Mouse (Mus musculus) midbrain, embryonic 10.5 days (tissue): Measurements from ENCODE around the gene Mindy4. TPM values are rescaled to one million over a fixed set of nuclear protein-coding genes. Genes with fewer than 3 reads are reported as not detected.

ENCODE experiments used
- DNase-seq: peaks from one replicate; pipeline ENCODE4 v3.0.0-alpha.2; 2017; ENCODE audit warnings: low spot score
- H3K27ac ChIP-seq: fragments of 300-500 bp; sonication (generic); replicated peaks from 2 replicates; pipeline ENCODE4 v1.5.1; 2016; ENCODE audit warnings: mild to moderate bottlenecking
- H3K27me3 ChIP-seq: fragments of 300-500 bp; sonication (generic); 2 replicates; pipeline ENCODE4 v1.6.1; 2016; ENCODE audit warnings: low read depth, mild to moderate bottlenecking; ENCODE audit not compliant: poor library complexity, severe bottlenecking
- H3K36me3 ChIP-seq: fragments of 300-500 bp; sonication (generic); 2 replicates; pipeline ENCODE4 v1.6.1; 2016; ENCODE audit warnings: mild to moderate bottlenecking, moderate library complexity
- H3K4me1 ChIP-seq: fragments of 300-500 bp; sonication (generic); 2 replicates; pipeline ENCODE4 v1.6.1; 2016
- H3K4me3 ChIP-seq: fragments of 300-500 bp; sonication (generic); 2 replicates; pipeline ENCODE4 v1.5.1; 2016; ENCODE audit warnings: mild to moderate bottlenecking, moderate library complexity
- H3K9me3 ChIP-seq: fragments of 300-500 bp; sonication (generic); replicated peaks from 2 replicates; pipeline ENCODE4 v1.6.1; 2016; ENCODE audit warnings: mild to moderate bottlenecking
- WGBS: fragments of 180-500 bp; shearing (Covaris S2); methylation state at CpG from one replicate; pipeline ENCODE4 v1.1.7; 2016; 5-methylcytosine and 5-hydroxymethylcytosine counted together
- polyA plus RNA-seq: library from polyadenylated mRNA; unstranded; fragments of >200 nt; fragmentation: Nextera tagmentation; extraction: Ambion mirVana; gene quantifications from 2 replicates; pipeline ENCODE4 v1.2.1, GENCODE M21; 2016

The Mindy4 gene
- polyA plus RNA-seq, 1 experiment from 2014 or later, result 23.3 TPM

DNA sequence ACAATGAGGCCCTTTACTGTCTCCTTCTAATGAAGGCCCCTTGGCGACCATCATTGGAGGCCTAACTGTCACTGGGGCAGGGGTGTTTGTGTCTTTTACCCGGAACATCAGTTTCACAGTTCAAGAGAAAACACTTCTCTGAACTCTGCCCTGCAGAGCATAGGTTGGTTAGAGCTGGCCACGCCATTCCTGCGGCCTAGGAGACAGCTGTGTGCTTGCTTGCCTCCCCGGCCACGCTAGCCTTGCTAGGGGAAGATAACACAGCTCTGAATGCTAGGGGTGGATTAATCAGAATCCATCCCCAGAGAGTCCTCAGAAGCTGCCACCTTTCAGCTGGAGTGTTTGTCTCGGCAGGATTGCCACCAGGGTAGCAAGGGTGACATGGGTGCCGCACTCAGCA is 96.3 kb downstream of the Mindy4 start:
- H3K4me1 ChIP-seq, result no peaks in the 10 kb centered on the region
- no peak for DNase-seq
- no peaks in the 10 kb centered on the region for H3K9me3 ChIP-seq
- 87% methylated on average over 8 of the region's 8 CpGs for WGBS
- H3K27me3 ChIP-seq, result no peaks in the 10 kb centered on the region
- no peak overlapping the region for H3K4me3 ChIP-seq
- no peak overlapping the region for H3K27ac ChIP-seq
- H3K36me3 ChIP-seq, result peaks cover 89% of the 10 kb centered on the region

DNA sequence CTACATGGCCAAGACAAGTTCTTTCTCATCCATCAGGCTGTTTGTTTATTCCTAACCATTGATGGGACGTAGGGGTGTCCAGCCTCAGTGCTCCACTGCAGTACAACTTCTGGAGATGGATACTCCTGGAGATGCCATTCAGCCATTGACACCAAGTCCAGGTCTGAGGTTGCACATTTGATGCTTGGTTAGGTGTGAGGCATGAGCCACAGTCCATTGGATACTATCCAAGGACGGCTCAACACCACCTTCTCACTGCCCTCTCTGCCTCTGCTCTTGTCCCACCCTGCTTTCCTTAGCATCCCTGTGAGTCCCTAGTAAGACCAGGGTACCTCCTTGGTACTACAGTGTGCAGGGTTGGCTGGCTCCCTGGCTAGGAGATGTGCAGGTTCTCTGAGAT is 96.7 kb downstream of the Mindy4 start:
- Histone ChIP-seq H3K4me3 (no peak overlapping the region), H3K4me1 (no peaks in the 10 kb centered on the region), H3K36me3 (peaks cover 86% of the 10 kb centered on the region), H3K27ac (no peak overlapping the region), H3K9me3 (no peaks in the 10 kb centered on the region), H3K27me3 (no peaks in the 10 kb centered on the region)
- WGBS, result 86% methylated on average over 2 of the region's 2 CpGs
- no peak for DNase-seq

GRCm38 (mm10) chr6:55300704-55301103 is 97.5 kb downstream of the Mindy4 start:
- WGBS, result 92% methylated on average over 11 of the region's 11 CpGs
- no peaks in the 10 kb centered on the region for H3K9me3 ChIP-seq
- H3K27ac ChIP-seq, result no peak overlapping the region
- peaks cover 79% of the 10 kb centered on the region for H3K36me3 ChIP-seq
- no peaks in the 10 kb centered on the region for H3K27me3 ChIP-seq
- no peak overlapping the region for H3K4me3 ChIP-seq
- no peak for DNase-seq
- H3K4me1 ChIP-seq, result peaks cover 5% of the 10 kb centered on the region; the same call in 1 of the 2 replicates

- no peak for DNase-seq
- Histone ChIP-seq H3K4me1 (peaks cover 22% of the 10 kb centered on the region), H3K36me3 (peaks cover 46% of the 10 kb centered on the region), H3K27ac (peak overlapping the region; percentile 25; the same call in 1 of the 2 replicates), H3K4me3 (no peak overlapping the region), H3K27me3 (no peaks in the 10 kb centered on the region), H3K9me3 (no peaks in the 10 kb centered on the region)
- 50% methylated on average over 2 of the region's 2 CpGs for WGBS
These were observed 107.0 kb downstream of the Mindy4 start for GRCm38 (mm10) chr6:55310179-55310578.

- H3K27me3 ChIP-seq, result no peaks in the 10 kb centered on the region
- H3K4me3 ChIP-seq, result no peak overlapping the region
- no peaks in the 10 kb centered on the region for H3K9me3 ChIP-seq
- 75% methylated on average over 5 of the region's 5 CpGs for WGBS
- no peak overlapping the region; the same call in 1 of the 2 replicates for H3K27ac ChIP-seq
- H3K4me1 ChIP-seq, result peaks cover 15% of the 10 kb centered on the region
- DNase-seq, result no peak
- H3K36me3 ChIP-seq, result peaks cover 46% of the 10 kb centered on the region
These were observed 108.8 kb downstream of the Mindy4 start for GRCm38 (mm10) chr6:55311962-55312361.

- Histone ChIP-seq H3K4me3 (no peak overlapping the region), H3K9me3 (no peaks in the 10 kb centered on the region), H3K27me3 (no peaks in the 10 kb centered on the region), H3K4me1 (peaks cover 15% of the 10 kb centered on the region), H3K36me3 (peaks cover 51% of the 10 kb centered on the region), H3K27ac (no peak overlapping the region)
- WGBS, result 94% methylated on average over 4 of the region's 4 CpGs
- DNase-seq, result no peak
These were observed 110.7 kb downstream of the Mindy4 start for GRCm38 (mm10) chr6:55313893-55314292.

- Histone ChIP-seq H3K27me3 (no peaks in the 10 kb centered on the region), H3K36me3 (peaks cover 50% of the 10 kb centered on the region), H3K27ac (no peak overlapping the region), H3K9me3 (no peaks in the 10 kb centered on the region), H3K4me1 (peaks cover 19% of the 10 kb centered on the region), H3K4me3 (no peak overlapping the region)
- no peak for DNase-seq
- 92% methylated on average over 8 of the region's 8 CpGs for WGBS
These were observed 111.4 kb downstream of the Mindy4 start for GRCm38 (mm10) chr6:55314628-55315027.

DNA sequence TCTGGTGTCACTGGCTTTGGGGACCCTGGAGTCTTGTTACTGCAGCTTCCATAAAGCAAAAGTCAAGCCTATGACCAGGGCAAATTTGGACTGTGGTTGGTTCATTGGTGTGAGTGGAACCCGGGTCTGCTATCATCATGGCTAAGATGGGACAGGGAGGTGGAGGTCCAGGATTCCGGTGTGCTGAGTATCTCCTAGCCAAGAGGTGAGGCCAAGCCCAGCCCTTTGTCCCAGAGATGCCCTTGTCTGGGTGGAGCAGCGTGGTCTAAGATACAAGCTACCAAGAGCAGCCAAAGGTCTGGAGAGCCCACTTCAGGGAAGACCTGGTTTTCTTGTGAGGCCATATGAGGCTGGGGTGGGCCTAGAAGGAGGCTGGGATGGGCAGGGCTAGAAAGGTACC is 115.4 kb downstream of the Mindy4 start:
- no peak for DNase-seq
- H3K4me3 ChIP-seq, result no peak overlapping the region
- 0 out of 2 replicates have a peak, but pooled peaks cover 4% of the 10 kb centered on the region for H3K4me1 ChIP-seq
- H3K27ac ChIP-seq, result no peak overlapping the region
- 89% methylated on average over 3 of the region's 3 CpGs for WGBS
- no peaks in the 10 kb centered on the region for H3K27me3 ChIP-seq
- H3K36me3 ChIP-seq, result peaks cover 21% of the 10 kb centered on the region
- H3K9me3 ChIP-seq, result no peaks in the 10 kb centered on the region

DNA sequence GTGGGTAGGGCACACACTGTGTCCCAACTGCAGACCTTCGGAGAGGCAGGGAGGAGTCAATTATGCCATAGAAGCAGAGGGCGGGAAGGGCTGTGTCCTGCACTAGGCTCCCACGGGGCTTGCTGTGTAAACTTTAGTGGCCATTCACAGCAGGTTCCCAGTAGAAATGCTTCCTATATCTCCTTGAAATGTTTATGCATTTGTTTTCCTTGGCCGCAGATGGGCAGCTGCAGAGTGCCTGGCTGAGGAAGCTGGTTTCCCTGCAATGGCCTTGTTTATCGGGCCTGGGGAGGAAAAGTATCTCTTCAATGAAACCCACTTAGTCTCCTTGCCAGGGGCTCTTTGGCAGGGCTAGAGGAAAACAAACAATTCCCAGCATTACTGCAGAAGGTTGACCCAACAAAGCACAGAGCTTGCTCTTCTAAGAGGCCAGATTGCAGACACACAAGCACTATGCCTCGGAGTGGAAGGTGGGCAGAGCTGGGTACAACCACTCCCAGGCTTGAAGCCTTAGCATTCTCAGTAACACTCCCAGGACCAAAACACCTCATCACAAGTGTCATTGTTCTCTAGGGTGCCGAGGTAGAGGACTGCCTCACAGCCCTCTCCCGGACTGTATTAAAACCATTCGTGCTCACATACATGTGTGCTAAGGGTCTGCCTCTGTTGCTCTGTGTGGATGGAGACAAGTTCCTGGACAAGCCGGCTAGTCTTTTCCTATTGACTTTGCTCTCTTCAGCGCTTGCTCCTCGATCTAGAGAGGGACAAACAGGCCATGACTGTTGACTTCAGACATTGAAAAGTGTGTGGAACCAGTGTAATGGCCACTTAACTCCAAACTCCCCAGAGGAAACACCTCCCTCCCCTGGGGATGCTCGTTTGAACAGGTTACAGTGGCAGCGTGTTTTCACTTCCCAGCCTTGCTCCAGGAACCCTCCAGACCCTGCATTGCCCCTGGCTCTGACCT is 116.7 kb downstream of the Mindy4 start:
- 80% methylated on average over 14 of the region's 14 CpGs for WGBS
- Histone ChIP-seq H3K9me3 (no peaks in the 10 kb centered on the region), H3K4me1 (peaks cover 6% of the 10 kb centered on the region), H3K4me3 (no peak overlapping the region), H3K27ac (no peak overlapping the region; the same call in 1 of the 2 replicates), H3K27me3 (no peaks in the 10 kb centered on the region), H3K36me3 (peaks cover 19% of the 10 kb centered on the region)
- DNase-seq, result no peak

- Histone ChIP-seq H3K27me3 (no peaks in the 10 kb centered on the region), H3K27ac (peak overlapping the region; percentile 13; the same call in 1 of the 2 replicates), H3K36me3 (peaks cover 19% of the 10 kb centered on the region), H3K4me1 (peaks cover 11% of the 10 kb centered on the region), H3K4me3 (no peak overlapping the region), H3K9me3 (no peaks in the 10 kb centered on the region)
- WGBS, result 84% methylated on average over 4 of the region's 4 CpGs
- no peak for DNase-seq
These were observed 117.7 kb downstream of the Mindy4 start for GRCm38 (mm10) chr6:55320894-55321293.

- Histone ChIP-seq H3K27ac (no peak overlapping the region), H3K4me1 (peaks cover 11% of the 10 kb centered on the region), H3K27me3 (no peaks in the 10 kb centered on the region; the same call in 1 of the 2 replicates), H3K4me3 (no peak overlapping the region), H3K9me3 (no peaks in the 10 kb centered on the region), H3K36me3 (peaks cover 19% of the 10 kb centered on the region)
- WGBS, result 80% methylated on average over 6 of the region's 6 CpGs
- no peak for DNase-seq
These were observed 118.3 kb downstream of the Mindy4 start for GRCm38 (mm10) chr6:55321518-55321917.

DNA sequence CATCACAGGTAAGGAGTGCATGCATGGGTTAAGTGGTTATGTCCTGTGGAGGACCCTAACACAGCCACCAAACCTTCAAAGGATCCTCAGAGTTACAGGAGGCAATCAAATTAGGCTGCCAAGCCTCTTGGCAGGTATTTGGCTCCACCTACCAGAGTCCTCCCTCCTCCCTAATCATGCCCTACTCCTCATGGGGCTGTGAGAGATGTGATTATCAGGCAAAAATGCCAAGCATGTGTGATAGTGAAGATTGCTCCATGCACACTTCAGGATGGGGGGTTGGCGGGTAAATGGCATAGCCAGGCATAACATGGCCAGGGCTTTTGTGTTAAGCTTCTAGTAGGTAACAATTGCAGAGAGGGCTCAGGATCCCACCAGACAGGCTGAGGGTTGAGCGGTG is 119.8 kb downstream of the Mindy4 start:
- Histone ChIP-seq H3K9me3 (no peaks in the 10 kb centered on the region), H3K4me3 (no peak overlapping the region), H3K36me3 (peaks cover 16% of the 10 kb centered on the region), H3K27ac (0 out of 2 replicates have a peak overlapping the region, but pooled peaks have one; percentile 9), H3K4me1 (peaks cover 11% of the 10 kb centered on the region), H3K27me3 (no peaks in the 10 kb centered on the region; the same call in 1 of the 2 replicates)
- no peak for DNase-seq
- WGBS, result 90% methylated on average over 2 of the region's 2 CpGs
